Mouse (Mus musculus) spleen, adult 2 months (tissue): Measurements from ENCODE around the gene Slc9c1. TPM values are rescaled to one million over a fixed set of nuclear protein-coding genes. Genes with fewer than 3 reads are reported as not detected.

Experiments
- DNase-seq, 2 experiments: peaks; one replicate each; pipeline versions ENCODE4 v3.0.0 to v3.0.0-alpha.2; 2012 to 2021; ENCODE audit warnings: low spot score in 2 of 2, low read depth in 1 of 2
- H3K27ac ChIP-seq: fragments of 200-500 bp; 2 replicates; pipeline ENCODE4 v1.5.1; 2012; ENCODE audit warnings: low read length, inconsistent platforms; ENCODE audit not compliant: insufficient read depth
- H3K27me3 ChIP-seq: fragments of 200-500 bp; 2 replicates; pipeline ENCODE4 v1.6.1; 2012; ENCODE audit warnings: mild to moderate bottlenecking, moderate library complexity, low read length, inconsistent platforms; ENCODE audit not compliant: control insufficient read depth, insufficient read depth
- H3K36me3 ChIP-seq: fragments of 200-500 bp; 2 replicates; pipeline ENCODE4 v1.6.1; 2012; ENCODE audit warnings: mild to moderate bottlenecking, low read length, inconsistent platforms; ENCODE audit not compliant: control insufficient read depth, insufficient read depth
- H3K4me1 ChIP-seq: fragments of 200-500 bp; 2 replicates; pipeline ENCODE4 v1.6.1; 2011; ENCODE audit warnings: inconsistent platforms; ENCODE audit not compliant: control insufficient read depth, insufficient read depth, insufficient read length
- H3K4me3 ChIP-seq: fragments of 200-500 bp; 2 replicates; pipeline ENCODE4 v1.5.1; 2011; ENCODE audit warnings: mild to moderate bottlenecking, inconsistent platforms; ENCODE audit not compliant: insufficient read depth, insufficient read length; ENCODE audit errors: extremely low read depth
- CTCF ChIP-seq: fragments of 200-500 bp; IDR thresholded peaks from 2 replicates; pipeline ENCODE4 v1.5.1; 2011; ENCODE audit warnings: mild to moderate bottlenecking, inconsistent platforms; ENCODE audit not compliant: insufficient read depth, insufficient read length, insufficient replicate concordance; ENCODE audit errors: extremely low read depth
- POLR2A ChIP-seq: fragments of 200-500 bp; IDR thresholded peaks from 2 replicates; pipeline ENCODE4 v1.6.1; 2011; ENCODE audit warnings: low read depth, low read length, inconsistent platforms
- WGBS: fragments of 180-500 bp; shearing (Covaris S2); methylation state at CpG from one replicate; pipeline ENCODE4 v1.1.7; 2018; 5-methylcytosine and 5-hydroxymethylcytosine counted together
- polyA plus RNA-seq: library from polyadenylated mRNA; depleted of rRNA; stranded (reverse); fragments of >200 nt; gene quantifications from 2 replicates; pipeline ENCODE4 v1.2.3, GENCODE M21; 2012; rRNA removed

Gene Slc9c1
- polyA plus RNA-seq, 1 experiment, result not detected

GRCm38 (mm10) chr16:45653009-45653933 lies 118.2 kb downstream of the Slc9c1 start:
- Histone ChIP-seq H3K36me3 (no peaks in the 10 kb centered on the region), H3K27ac (no peak overlapping the region), H3K4me3 (peak overlapping the region; percentile 22; the same call in 1 of the 2 replicates), H3K27me3 (peaks cover 2% of the 10 kb centered on the region; the same call in 1 of the 2 replicates), H3K4me1 (peaks cover 7% of the 10 kb centered on the region; the same call in 1 of the 2 replicates)
- TF ChIP-seq CTCF (no peak), POLR2A (no peak)
- 20% methylated on average over 17 of the region's 17 CpGs for WGBS
- no peak for DNase-seq

GRCm38 (mm10) chr16:45653934-45654332 lies 118.8 kb downstream of the Slc9c1 start, which contains the start of gene BC016579:
BC016579 (minus strand) TSS chr16:45654068.
- Histone ChIP-seq H3K4me1 (peaks cover 7% of the 10 kb centered on the region; the same call in 1 of the 2 replicates), H3K4me3 (peak within 1 kb of the TSS; percentile 22; the same call in 1 of the 2 replicates), H3K27ac (no peak within 1 kb of the TSS), H3K36me3 (no peaks in the 10 kb centered on the region), H3K27me3 (peaks cover 2% of the 10 kb centered on the region; the same call in 1 of the 2 replicates)
- 16% methylated on average over 20 of the region's 20 CpGs for WGBS
- peak in 1 of 2 experiments; percentile 3 for DNase-seq
- no peak for TF ChIP-seq POLR2A
- no peak for TF ChIP-seq CTCF

- H3K36me3 ChIP-seq, result no peaks in the 10 kb centered on the region
- no peak overlapping the region for H3K27ac ChIP-seq
- WGBS, result 87% methylated on average over 9 of the region's 9 CpGs
- peaks cover 7% of the 10 kb centered on the region; the same call in 1 of the 2 replicates for H3K4me1 ChIP-seq
- peaks cover 2% of the 10 kb centered on the region; the same call in 1 of the 2 replicates for H3K27me3 ChIP-seq
- no peak for DNase-seq
- no peak overlapping the region for H3K4me3 ChIP-seq
- no peak for TF ChIP-seq POLR2A
- TF ChIP-seq CTCF, result no peak
Measured at GRCm38 (mm10) chr16:45654465-45654864, 119.4 kb downstream of the Slc9c1 start.

Other genes starting within 250 kb of the Slc9c1 start
- 52.7 and 56.1 TPM in 2 replicates for gene Cd200, start 126.3 kb upstream of the Slc9c1 start, polyA plus RNA-seq
- gene Gm609, start 42.3 kb upstream of the Slc9c1 start, polyA plus RNA-seq, result not detected in 2 replicates
- gene Gm17783, start 3.3 kb upstream of the Slc9c1 start, polyA plus RNA-seq, result not detected in 2 replicates
- gene Gcsam, start 75.1 kb downstream of the Slc9c1 start, polyA plus RNA-seq, result 1.2 and 2.2 TPM in 2 replicates
- gene BC016579, start 118.8 kb downstream of the Slc9c1 start, polyA plus RNA-seq, result 0.05 TPM in 1 of 2 replicates, not detected in the other
- 0.05 and 0.12 TPM in 2 replicates for gene Tmprss7, start 158.3 kb downstream of the Slc9c1 start, polyA plus RNA-seq
- gene Tagln3, start 189.3 kb downstream of the Slc9c1 start, polyA plus RNA-seq, result 0.34 and 0.40 TPM in 2 replicates
- 3.6 and 3.7 TPM in 2 replicates for gene Abhd10, start 207.6 kb downstream of the Slc9c1 start, polyA plus RNA-seq